Mouse (Mus musculus) thymus, adult 2 months (tissue): ENCODE results near the gene Ttc7b.

Source experiments
- CTCF ChIP-seq: fragments of 200-500 bp; IDR thresholded peaks from 2 replicates; pipeline ENCODE4 v1.5.1; 2012; ENCODE audit warnings: mild to moderate bottlenecking, control low read depth, low read length, moderate library complexity, borderline replicate concordance; ENCODE audit not compliant: control insufficient read depth, poor library complexity, insufficient read depth; ENCODE audit errors: extremely low read depth
- POLR2A ChIP-seq: fragments of 200-500 bp; IDR thresholded peaks from 2 replicates; pipeline ENCODE4 v1.6.1; 2012; ENCODE audit warnings: mild to moderate bottlenecking, low read length, control low read depth, moderate library complexity; ENCODE audit not compliant: control insufficient read depth, poor library complexity, insufficient read depth; ENCODE audit errors: extremely low read depth

DNA sequence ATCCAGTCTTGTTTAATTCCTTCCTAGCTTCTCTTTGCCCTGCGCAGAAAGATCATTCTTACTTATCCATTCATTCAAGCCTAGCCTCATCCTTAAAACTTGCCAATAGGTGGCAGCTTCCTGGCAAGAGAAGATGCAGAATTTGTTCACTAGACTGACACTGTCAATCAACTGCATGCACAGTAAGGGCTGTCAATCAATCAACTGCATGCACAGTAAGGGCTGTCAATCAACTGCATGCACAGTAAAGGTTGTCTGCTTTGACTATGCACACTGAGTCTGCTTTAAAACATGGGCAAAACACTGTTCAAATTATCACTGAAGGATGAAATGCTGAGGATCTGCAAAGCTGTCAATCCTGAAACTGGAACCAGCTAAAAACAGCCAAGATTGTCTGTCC is 37.6 kb downstream of the Ttc7b start:
- no peak for TF ChIP-seq CTCF
- no peak for TF ChIP-seq POLR2A
